Mouse (Mus musculus) liver, embryonic 14.5 days (tissue): ENCODE data around the gene Ush2a. TPM values are rescaled to one million over a fixed set of nuclear protein-coding genes. Genes with fewer than 3 reads are reported as not detected.

Source experiments
- ATAC-seq: fragments of 200-750 bp; cut with Nextera tagmentation; 2 replicates; pipeline ENCODE4 v1.8.0; 2017; ENCODE audit warnings: moderate number of reproducible peaks, mild to moderate bottlenecking, moderate library complexity; ENCODE audit not compliant: insufficient read depth
- DNase-seq, 3 experiments: peaks; one replicate each; pipeline ENCODE4 v3.0.0-alpha.2; 2012 to 2013; ENCODE audit warnings: low read depth in 3 of 3, low spot score in 3 of 3
- H3K27ac ChIP-seq: fragments of 300-500 bp; sonication (generic); 2 replicates; pipeline ENCODE4 v1.5.1; 2014; ENCODE audit warnings: moderate library complexity, mild to moderate bottlenecking, control low read depth, inconsistent platforms
- H3K27me3 ChIP-seq: fragments of 300-500 bp; sonication (generic); 2 replicates; pipeline ENCODE4 v1.6.1; 2014; ENCODE audit warnings: mild to moderate bottlenecking, low read length, moderate library complexity; ENCODE audit not compliant: control insufficient read depth, insufficient read depth
- H3K36me3 ChIP-seq: fragments of 300-500 bp; sonication (generic); replicated peaks from 2 replicates; pipeline ENCODE4 v1.6.1; 2014; ENCODE audit warnings: low read depth; ENCODE audit not compliant: control insufficient read depth, insufficient read depth
- H3K4me1 ChIP-seq, 2 experiments: fragments of 200-500 bp in 1 of 2; fragments of 300-500 bp in 1 of 2; sonication (generic) in 1 of 2; replicated peaks; 2 replicates each; pipeline ENCODE4 v1.6.1; 2012 to 2014; ENCODE audit warnings: antibody characterized with exemption in 1 of 2, inconsistent platforms in 1 of 2, low read length in 1 of 2; ENCODE audit not compliant: control insufficient read depth in 2 of 2, insufficient read depth in 2 of 2
- H3K4me2 ChIP-seq: fragments of 300-500 bp; sonication (generic); 2 replicates; pipeline ENCODE4 v1.6.1; 2014; ENCODE audit warnings: low read depth, mild to moderate bottlenecking, control low read depth, moderate library complexity
- H3K4me3 ChIP-seq, 2 experiments: fragments of 200-500 bp in 1 of 2; fragments of 300-500 bp in 1 of 2; sonication (generic) in 1 of 2; 2 replicates each; pipeline ENCODE4 v1.5.1; 2012 to 2014; ENCODE audit warnings: low read depth in 2 of 2, low read length in 2 of 2, mild to moderate bottlenecking in 2 of 2, control low read depth in 1 of 2, inconsistent platforms in 1 of 2, moderate library complexity in 1 of 2; ENCODE audit not compliant: insufficient read depth in 1 of 2
- H3K9ac ChIP-seq: fragments of 300-500 bp; sonication (generic); replicated peaks from 2 replicates; pipeline ENCODE4 v1.6.1; 2014; ENCODE audit warnings: mild to moderate bottlenecking, control low read depth, moderate library complexity
- H3K9me3 ChIP-seq: fragments of 300-500 bp; sonication (generic); 2 replicates; pipeline ENCODE4 v1.6.1; 2016; ENCODE audit warnings: low read length, mixed read lengths; ENCODE audit not compliant: control insufficient read depth
- CTCF ChIP-seq: IDR thresholded peaks from 2 replicates; pipeline ENCODE4 v1.5.1; 2016; ENCODE audit warnings: antibody characterized with exemption, low read depth, control low read depth
- EP300 ChIP-seq: IDR thresholded peaks from 2 replicates; pipeline ENCODE4 v1.6.1; 2016; ENCODE audit warnings: antibody characterized with exemption, low read depth
- WGBS: fragments of 180-500 bp; shearing (Covaris S2); extraction: QIAGEN DNeasy Blood & Tissue Kit; methylation state at CpG from one replicate; pipeline ENCODE4 v1.1.7; 2014; ENCODE audit not compliant: insufficient replicate concordance; 5-methylcytosine and 5-hydroxymethylcytosine counted together
- polyA plus RNA-seq, 2 experiments: library from polyadenylated mRNA; depleted of rRNA in 1 of 2; stranded (reverse) in 1 of 2; unstranded in 1 of 2; fragments of >200 nt; fragmentation: Nextera tagmentation in 1 of 2; extraction: Ambion mirVana in 1 of 2; gene quantifications; 2 replicates each; pipeline versions ENCODE4 v1.2.1 to v1.2.3; 2012 to 2014

Ush2a gene
- polyA plus RNA-seq, 2 experiments, result 0.02 TPM; not detected in 1

DNA sequence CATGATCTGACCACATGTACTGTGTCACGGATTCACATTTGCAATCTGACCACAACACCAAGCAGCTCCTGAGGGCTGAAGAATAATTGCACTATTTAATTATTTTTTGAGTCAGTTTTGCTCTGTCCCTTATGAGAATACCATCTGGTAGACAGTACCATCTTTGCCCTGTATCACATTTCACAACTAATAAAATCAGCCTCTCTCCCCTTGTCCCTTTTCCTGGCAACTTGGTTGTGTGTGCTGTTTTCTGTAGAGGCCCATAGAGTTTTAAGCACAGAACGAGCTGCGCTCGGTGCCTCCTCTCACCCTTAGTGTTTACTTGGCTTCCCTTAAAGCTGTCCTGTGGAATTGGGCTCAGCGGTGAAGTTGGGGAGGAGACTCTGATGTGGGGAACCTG, 290.0 kb downstream of the Ush2a start:
- no peaks in the 10 kb centered on the region for H3K4me1 ChIP-seq
- no peaks in the 10 kb centered on the region for H3K36me3 ChIP-seq
- WGBS, result 69% methylated on average over 5 of the region's 5 CpGs
- DNase-seq (no peak), ATAC-seq (no peak)
- TF ChIP-seq CTCF, result no peak
- TF ChIP-seq EP300, result no peak
- H3K9ac ChIP-seq, result no peak overlapping the region
- no peak overlapping the region for H3K27ac ChIP-seq
- no peaks in the 10 kb centered on the region for H3K9me3 ChIP-seq
- H3K4me2 ChIP-seq, result no peak overlapping the region
- no peaks in the 10 kb centered on the region for H3K27me3 ChIP-seq
- H3K4me3 ChIP-seq, result no peak overlapping the region

DNA sequence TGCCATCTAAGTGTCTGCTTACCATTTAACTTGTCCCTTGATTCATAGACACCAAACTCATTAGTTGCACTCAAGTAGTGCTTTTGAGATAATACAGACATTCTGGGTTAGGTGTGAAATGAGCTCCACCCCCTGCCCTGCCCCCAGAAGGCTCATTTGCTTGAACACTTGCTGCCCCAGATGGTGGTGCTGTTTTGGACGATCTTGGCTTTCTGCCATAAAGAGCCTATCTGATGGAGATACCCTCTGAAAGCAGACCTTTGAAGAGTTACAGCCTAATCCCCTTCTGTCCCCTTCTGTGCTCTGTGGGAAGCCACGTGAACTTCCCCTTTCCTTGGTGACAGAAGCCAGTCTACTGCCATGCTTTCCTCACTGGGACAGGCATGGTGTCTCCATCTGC, 297.1 kb downstream of the Ush2a start:
- Histone ChIP-seq H3K4me3 (no peak overlapping the region), H3K36me3 (no peaks in the 10 kb centered on the region), H3K27me3 (no peaks in the 10 kb centered on the region), H3K9ac (no peak overlapping the region), H3K4me2 (no peak overlapping the region), H3K4me1 (no peaks in the 10 kb centered on the region), H3K9me3 (no peaks in the 10 kb centered on the region), H3K27ac (no peak overlapping the region)
- no peak for ATAC-seq
- TF ChIP-seq CTCF (no peak), EP300 (no peak)
- no peak for DNase-seq
- 0% methylated on average over 2 of the region's 2 CpGs for WGBS

DNA sequence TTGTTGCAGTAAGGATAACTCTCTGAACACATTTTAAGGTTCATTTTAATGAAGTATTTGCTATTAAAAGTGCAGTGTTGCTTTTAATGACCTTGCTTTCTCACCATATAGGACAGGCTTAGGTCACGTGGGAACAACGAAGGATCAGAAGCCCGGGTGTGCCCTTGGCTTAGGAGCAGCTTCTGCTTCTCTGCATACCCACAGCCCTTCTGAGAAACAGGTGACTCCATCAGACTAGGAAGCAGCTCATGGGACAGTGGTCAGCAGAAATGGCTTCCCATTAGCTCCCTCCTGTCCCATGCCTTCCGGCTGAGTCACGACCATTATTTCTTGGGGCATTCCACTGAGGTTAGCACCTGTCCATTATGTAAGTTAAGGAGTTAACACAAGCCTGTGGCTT, 304.4 kb downstream of the Ush2a start:
- H3K36me3 ChIP-seq, result no peaks in the 10 kb centered on the region
- H3K9me3 ChIP-seq, result no peaks in the 10 kb centered on the region
- no peak overlapping the region for H3K9ac ChIP-seq
- 66% methylated on average over 5 of the region's 5 CpGs for WGBS
- H3K27me3 ChIP-seq, result no peaks in the 10 kb centered on the region
- DNase-seq (no peak), ATAC-seq (no peak)
- H3K27ac ChIP-seq, result no peak overlapping the region
- H3K4me1 ChIP-seq, result no peaks in the 10 kb centered on the region
- H3K4me3 ChIP-seq, result no peak overlapping the region
- TF ChIP-seq EP300 (no peak), CTCF (no peak)
- H3K4me2 ChIP-seq, result no peak overlapping the region

GRCm38 (mm10) chr1:188567486-188567885, 305.7 kb downstream of the Ush2a start:
- H3K36me3 ChIP-seq, result no peaks in the 10 kb centered on the region
- 62% methylated on average over 4 of the region's 4 CpGs for WGBS
- H3K9me3 ChIP-seq, result no peaks in the 10 kb centered on the region
- no peak overlapping the region for H3K4me3 ChIP-seq
- ATAC-seq, result no peak
- no peak for TF ChIP-seq CTCF
- no peak for TF ChIP-seq EP300
- H3K27me3 ChIP-seq, result no peaks in the 10 kb centered on the region
- DNase-seq, result no peak
- H3K9ac ChIP-seq, result no peak overlapping the region
- H3K4me2 ChIP-seq, result no peak overlapping the region
- no peak overlapping the region for H3K27ac ChIP-seq
- no peaks in the 10 kb centered on the region for H3K4me1 ChIP-seq

- no peak overlapping the region for H3K27ac ChIP-seq
- TF ChIP-seq CTCF, result no peak
- no peak for TF ChIP-seq EP300
- H3K9ac ChIP-seq, result no peak overlapping the region
- H3K4me3 ChIP-seq, result no peak overlapping the region
- no peak overlapping the region for H3K4me2 ChIP-seq
- H3K36me3 ChIP-seq, result no peaks in the 10 kb centered on the region
- H3K4me1 ChIP-seq, result no peaks in the 10 kb centered on the region
- H3K9me3 ChIP-seq, result no peaks in the 10 kb centered on the region
- no peaks in the 10 kb centered on the region for H3K27me3 ChIP-seq
- no peak for DNase-seq
- 68% methylated on average over 9 of the region's 9 CpGs for WGBS
- ATAC-seq, result no peak
These were observed 306.6 kb downstream of the Ush2a start for GRCm38 (mm10) chr1:188568295-188568961.
